Mouse (Mus musculus) forelimb bud, embryonic 11.5 days (tissue): ENCODE data around the gene Use1.
"Not testable (repeated sequence)": the region's sequence is repeated elsewhere in the genome, so short reads cannot be mapped to it uniquely, and the experiment has no call there.

ENCODE experiments used
- DNase-seq: peaks from one replicate; pipeline ENCODE4 v3.0.0-alpha.2; 2012; ENCODE audit warnings: low read depth, low spot score

The Use1 gene

DNA sequence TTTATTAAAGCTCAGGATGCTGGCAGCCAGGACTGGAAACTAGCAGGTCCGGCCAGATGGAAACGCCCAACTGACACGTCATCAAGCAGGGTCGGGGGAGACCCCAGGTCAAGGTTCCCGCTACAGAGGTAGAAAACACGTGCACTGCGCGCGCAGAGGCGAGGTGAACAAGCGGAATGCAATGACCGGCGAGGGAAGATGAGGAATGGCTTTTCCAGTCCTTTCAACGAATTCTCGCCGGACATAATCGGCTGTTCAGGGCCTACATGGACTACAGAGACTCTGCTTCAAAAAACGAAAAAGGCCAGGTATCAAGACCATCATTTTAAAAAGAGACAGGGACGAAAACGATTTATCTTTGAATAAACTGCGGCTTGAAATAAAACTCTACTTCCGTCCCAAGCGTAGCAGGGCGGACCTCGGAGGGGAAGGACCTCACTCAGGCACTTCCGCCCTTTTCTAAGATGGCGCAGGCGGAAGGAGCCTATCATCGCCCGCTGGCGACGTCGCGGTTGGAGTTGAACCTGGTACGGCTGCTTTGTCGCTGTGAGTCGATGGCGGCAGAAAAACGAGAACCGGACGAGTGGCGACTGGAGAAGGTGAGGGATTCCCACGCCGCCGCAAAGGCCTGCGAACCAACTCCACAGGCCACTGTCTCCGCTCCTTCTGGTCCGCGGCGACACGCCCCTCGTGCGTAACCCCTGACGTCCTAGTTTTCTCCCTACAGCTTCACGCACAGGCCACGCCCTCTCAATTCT, at the start of gene Use1:
Gene Use1 (plus strand): TSS at position 78 of the 758 bp plus-strand sequence.
- peak; percentile 91 for DNase-seq

DNA sequence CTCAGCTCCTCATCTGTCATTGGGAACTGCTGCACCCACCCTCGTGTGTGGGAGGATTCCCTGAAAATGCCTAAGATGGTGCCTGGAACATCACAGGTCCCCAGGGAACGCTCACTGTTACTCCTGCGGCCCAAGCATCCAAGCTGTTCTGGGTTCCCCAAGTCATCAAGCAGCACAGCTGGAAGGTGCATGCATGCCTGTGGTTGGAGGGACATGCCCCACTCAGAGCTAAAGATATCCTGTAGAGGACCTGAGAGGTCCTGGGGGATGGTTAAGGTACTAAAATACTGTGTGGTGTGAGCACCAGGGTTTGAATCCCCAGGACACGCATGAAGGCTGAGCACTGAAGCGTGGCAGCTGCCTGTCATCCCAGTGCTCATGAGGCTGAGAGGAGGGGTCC, 48.0 kb upstream of the Use1 start:
- not testable (repeated sequence) for DNase-seq

DNA sequence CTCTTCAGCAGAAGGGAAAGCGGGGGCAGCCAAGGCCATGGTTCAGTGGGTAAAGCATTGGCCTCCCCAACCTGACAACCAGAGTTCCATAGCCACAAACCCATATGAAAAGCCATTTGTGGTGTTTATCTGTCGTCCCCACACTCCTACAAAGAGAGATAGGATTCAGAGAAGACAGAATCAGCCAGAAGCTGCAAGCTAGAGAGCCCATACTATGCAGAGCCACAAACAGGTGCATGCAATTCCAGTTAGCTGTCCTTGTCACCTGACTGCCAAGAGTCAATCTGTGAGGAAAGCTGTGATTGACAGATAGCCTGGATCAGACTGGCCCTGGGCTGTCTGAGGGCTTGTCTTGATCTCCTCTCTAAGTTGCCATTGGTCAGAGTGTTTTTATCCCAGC, 46.9 kb upstream of the Use1 start:
- not testable (repeated sequence) for DNase-seq

DNA sequence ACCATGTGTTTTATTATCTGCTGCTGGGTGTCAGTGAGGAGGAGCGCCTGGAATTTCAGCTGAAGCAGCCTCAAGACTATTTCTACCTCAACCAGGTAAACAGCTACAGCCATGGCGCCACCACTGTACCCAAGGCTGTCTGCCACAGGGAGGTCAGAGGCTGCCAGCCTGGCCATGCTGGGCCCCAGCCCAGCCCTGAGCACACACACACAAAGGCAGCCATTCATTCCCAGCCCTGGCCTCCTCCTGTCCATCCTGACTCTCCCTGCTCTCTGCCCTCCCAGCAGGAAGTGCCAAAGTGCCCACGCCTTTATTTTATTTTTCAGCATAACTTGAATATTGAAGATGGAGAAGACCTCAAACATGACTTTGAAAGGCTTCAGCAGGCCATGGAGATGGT, 43.7 kb upstream of the Use1 start:
- no peak for DNase-seq

DNA sequence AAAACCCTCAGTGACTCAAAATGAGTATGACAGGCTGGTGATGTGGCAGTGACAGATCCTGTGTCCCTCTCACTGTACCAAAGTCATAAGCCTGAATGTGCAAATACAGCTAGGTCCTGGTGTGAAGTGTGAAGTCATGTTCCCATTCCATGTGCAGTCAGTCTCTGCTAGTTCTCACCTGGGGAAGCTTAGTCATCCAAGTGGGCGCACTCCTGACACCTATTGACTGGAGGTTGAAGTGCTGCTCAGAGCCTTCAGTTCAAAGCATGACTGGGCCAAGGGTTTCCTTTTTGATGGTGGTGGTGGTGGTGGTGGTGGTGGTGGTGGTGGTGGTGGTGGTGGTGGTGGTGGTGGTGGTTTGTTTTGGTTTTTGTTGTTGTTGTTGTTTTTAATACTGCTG, 41.8 kb upstream of the Use1 start:
- DNase-seq: no peak

DNA sequence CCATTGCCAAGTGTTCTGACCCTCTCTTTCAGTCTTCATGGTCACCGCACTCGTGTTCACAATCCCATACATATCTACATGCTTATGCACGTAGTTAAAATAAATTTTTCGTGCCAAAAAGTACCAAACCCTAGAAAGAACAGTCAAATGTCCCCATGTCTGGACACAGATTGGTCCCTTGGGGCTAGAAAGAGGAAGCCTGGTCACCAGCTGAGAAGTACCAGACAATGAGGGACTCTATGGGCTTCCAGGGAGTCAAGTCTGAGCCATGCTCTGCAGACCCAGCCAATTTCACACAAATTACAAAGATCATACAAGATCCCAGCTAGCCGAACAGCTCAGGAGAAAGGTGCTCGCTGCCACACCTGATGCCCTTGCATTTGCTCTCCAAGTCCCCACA, 28.8 kb upstream of the Use1 start:
- DNase-seq: not testable (repeated sequence)

DNA sequence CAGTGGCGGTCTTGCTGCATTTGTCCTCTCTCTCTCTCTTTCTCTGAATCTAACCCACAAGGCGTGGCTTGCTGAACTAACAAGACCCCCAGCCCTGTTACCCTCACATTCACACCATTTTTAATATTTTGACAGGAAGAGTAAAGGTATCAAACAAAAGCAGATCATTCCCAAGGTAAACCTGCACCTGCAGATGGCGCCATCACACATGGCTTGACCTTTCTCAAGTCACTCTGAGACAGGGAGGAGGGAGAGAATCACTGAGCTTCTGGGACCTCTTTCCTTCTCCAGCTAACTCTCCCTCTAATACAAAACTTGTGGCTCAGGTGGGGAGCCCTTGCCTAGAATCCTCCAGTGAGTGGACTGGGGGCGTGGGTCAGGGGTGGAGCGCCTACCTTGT, 26.0 kb upstream of the Use1 start:
- peak; percentile 25 for DNase-seq

DNA sequence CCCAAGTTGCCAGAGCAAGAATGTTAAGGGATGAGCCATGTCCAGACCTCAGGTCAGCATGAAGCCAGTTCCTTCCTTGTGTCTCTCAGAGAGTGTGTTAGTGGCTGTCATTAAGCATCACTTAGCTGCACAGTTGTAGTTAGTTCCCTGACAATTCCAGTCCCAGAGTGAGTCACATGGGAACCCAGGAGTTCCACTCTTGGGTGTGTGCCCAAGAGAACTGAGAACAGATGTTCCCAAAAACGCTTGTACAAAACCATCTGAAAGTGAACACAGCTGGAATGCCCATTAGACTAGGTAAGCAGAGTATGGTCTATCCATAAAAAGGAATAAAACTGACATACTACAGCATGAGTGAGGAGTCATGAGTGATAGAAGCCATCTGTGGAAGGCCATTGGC, 20.1 kb upstream of the Use1 start:
- no peak for DNase-seq

DNA sequence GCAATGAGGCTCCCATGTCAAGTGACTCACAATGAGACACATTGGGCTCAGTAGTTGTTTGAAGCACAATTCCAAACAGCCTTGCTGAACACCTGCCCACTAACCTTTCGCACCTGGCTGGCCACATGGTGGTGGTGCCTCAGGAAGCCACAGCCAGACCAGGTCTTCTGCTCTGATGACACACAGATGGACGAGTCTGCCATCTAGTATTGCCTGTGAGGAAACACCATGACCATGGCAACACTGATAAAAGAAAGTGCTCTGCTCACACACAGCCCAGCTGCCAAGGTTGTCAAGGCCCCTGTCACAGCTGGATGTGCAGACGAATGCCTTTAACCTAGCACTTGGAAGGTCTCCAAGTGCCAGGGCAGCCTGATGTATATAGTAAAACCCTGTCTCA, 15.5 kb upstream of the Use1 start:
- DNase-seq: no peak

DNA sequence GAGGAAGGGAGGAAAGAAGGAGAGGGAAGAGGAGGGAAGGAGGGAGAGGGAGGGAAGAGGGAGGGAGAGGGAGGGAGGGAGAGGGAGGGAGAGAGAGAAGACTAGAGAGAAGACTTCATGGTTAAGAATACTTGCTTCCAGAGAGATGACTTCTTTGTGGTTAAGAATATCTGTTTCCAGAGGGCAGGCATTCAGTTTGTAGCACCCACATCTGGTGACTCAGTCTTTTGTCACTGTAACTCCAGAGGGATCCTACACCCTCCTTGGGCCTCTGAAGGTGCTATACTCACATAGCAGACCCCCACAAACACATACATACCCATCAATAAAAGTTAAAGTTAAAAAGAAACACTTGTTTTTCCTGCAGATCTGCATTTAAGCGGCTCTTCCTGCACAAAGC, 15.1 kb upstream of the Use1 start:
- no peak for DNase-seq

DNA sequence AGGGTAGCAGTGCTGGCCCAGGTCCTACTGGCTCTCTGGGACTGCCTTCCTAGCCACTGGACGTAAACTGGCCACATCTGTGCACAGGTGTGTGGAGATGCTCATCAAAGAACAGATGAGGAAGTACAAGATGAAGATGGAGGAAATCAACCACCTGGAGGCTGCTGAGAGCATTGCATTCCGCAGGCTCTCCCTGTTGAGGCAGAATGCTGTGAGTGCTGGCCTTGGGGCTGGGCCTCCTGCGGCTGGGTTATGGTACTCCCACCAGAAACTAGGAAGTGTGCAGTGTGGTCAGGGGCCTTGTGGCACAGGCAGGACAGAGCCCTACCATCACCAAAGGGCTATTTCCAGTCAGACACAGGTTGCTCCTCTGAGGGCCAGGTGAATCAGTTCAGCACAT, 8.6 kb upstream of the Use1 start:
- no peak for DNase-seq

DNA sequence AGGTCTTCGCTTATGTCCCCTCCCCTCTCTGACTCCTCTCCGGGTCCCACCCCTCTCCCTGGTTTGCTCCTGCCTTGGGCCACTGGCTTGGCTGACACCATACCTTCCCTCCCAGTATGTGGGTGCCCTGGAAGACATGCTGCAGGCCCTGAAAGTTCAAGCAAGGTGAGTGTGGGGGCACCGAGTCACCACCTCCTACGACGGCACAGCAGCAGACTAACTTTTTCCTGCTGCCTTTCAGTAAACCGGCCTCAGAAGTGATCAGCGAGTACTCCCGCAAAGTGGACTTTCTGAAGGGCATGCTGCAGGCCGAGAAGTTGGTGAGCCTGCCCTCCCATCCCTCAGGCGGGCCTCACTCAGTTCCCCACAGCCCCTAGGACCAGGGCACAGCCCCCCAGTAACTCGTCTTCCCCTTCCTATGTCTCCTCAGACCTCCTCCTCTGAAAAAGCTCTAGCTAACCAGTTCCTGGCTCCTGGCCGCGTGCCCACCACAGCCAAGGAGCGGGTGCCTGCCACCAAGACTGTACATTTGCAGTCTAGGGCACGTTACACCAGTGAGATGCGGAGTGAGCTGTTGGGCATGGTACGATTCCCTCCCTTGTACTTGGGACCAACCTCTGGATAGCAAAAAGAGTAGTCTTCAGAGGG, 1.0 kb downstream of the Use1 start:
- DNase-seq: no peak

DNA sequence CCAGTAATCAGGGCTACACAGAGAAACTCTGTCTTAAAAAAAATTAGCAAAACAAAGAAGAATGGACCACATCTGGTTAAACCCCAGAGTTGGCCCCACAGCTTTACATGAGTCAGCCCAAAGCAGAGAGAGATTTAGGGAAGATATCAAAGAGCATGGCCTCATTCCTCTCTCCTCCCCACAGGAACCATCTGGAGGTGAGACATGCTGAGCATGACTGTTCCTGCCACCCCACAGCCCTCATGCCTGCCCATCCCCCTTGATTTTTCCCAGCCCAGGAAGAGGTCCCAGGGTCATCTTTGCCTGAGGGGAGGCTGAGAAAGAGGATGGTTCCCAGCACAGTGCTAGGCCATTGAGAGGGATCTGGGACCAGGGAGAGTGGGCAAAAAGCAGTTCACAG, 1.7 kb downstream of the Use1 start:
- DNase-seq: no peak

DNA sequence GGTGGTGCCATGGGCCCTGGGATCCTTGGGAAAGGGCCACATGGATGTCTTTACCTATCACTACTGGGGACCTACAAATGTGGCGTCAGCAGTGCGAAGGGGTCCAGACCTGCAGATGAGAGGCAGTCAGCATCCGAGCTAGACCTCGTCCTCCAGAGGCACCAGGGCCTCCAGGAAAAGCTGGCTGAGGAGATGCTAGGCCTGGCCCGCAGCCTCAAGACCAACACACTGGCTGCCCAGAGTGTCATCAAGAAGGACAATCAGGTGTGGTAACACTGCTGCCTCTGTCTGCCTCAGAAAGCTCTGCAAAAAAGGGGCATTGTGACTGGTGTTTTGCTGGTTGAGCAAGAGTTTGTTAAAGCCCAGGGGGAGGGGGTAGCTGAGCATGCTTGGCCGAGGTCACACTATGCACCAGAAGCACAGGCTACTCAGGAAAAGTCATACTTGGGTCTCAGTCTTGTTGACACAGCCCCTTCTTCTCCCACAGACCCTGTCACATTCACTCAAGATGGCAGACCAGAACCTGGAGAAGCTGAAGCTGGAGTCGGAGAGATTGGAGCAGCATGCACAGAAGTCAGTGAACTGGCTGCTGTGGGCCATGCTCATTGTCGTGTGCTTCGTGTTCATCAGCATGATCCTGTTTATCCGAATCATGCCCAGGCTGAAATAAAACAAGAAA, 2.5 kb downstream of the Use1 start:
- no peak for DNase-seq

DNA sequence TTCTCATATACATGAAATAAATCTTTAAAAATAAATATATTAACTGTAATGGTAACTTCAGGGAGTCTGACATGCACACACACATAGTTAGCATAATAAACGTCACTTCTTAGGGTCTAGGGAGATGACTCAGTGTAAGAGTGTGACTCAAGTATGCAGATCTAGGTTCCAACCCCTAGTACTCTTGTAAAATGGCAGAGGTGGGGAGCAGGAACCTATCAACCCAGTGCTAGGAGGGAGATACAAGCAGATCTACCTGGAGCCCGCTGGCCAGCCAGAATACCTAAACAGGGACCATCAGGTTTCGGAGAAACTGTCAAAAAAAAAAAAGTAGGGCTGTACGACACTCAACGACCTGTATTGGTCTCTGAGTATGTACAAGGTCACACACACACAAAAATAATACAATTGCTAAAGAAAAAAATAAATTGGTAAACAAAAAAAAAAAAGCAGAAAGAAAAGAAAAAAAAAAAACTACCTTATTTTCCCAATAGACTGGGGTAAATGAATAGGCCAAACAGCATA, 4.1 kb downstream of the Use1 start:
- no peak for DNase-seq

DNA sequence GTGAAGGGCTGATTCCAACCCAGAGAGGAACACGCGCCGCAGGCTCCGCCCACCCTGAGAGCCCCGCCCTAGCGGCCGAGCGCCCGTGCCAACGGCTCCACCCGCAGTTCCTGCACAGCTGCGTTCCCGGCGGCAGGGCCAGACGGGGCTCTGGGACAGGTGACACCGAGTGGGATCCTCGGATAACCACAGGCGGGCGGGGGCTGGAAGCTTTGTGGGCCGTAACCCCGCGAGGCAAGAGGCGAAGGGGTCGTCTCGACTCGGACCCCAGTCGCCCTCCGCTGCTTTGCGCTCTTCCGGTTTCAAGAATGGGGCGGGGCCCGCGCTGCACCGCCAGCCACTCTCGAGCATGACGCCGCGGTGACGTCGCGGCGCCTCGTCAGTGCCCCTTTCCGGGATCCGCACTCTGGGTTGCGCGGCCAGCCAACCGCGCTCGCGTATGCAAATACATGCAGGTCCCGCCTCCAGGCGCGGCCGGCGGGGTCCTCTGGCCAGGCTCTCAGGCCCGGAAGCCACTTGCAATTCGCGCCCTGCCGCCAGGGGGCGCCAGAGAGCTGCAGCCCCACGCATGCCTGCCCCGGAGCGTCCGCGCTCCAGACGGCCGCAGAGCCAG, 4.7 kb downstream of the Use1 start, which contains the start of gene Ocel1:
Gene Ocel1 (plus strand): TSS at position 63 of the 613 bp plus-strand sequence.
- DNase-seq: peak; percentile 99

DNA sequence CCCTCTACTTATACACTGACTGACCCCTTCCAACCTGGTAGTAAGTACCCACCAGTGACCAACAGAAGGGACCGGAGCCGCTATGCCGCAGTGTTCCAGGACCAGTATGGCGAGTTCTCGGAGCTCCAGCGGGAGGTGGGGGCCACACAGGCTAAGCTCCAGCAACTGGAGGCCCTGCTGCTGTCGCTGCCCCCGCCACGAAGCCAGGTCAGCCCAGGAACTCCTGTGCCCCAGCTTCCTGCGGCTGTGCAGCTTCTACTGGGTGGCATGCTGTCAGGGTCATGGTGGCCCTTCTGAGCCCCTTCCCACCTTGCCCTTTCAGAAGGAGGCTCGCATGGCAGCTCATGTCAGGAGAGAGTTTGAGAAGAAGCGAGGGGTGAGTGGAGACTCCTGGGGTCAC, 5.8 kb downstream of the Use1 start:
- DNase-seq: no peak

DNA sequence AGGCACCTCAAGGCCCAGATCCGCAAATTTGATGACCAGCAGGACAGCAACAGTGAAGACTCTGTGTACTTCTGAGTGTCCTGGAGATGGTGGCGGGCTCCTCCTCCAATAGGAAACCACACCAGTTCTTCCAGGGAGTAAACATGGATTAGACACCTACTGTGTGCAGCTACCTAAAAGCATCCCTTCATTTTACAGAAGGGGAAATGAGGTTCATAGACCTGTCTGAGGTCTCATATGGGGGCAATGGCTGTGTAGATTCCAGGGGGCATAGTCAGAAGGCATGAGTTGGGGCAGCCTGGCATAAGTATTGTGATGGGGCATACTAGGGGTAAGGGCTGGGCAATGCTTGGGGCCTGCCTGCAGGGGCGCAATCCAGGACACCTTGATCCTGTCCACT, 6.4 kb downstream of the Use1 start:
- DNase-seq: no peak

DNA sequence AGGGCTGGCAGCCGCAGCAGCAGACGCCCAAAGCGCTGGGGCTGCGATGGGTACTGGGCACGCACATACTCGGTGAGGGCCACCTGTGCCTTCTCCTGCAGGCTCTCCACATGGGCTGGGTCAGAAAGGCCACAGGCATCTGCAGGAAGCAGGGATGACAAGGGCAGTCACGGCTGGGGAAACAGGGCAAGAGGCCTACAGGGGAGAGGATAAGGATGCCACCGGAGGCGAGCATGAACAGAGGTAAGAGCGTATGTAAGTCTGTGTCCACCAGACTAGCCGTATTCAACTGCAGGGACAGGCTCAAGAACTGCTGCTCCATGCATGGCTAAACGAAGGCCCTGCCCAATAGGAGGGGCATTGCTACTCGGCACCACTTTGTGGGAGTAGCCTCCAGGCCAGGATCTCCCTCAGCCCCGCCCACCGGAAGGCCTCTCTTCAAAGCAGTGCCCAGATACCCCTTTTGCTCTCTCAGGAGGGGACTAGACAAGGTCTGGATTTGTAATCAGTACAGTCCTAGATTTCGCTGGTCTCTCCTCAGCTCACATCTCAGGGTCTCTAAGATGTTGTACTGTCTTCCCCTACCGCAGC, 8.1 kb downstream of the Use1 start:
- no peak for DNase-seq

DNA sequence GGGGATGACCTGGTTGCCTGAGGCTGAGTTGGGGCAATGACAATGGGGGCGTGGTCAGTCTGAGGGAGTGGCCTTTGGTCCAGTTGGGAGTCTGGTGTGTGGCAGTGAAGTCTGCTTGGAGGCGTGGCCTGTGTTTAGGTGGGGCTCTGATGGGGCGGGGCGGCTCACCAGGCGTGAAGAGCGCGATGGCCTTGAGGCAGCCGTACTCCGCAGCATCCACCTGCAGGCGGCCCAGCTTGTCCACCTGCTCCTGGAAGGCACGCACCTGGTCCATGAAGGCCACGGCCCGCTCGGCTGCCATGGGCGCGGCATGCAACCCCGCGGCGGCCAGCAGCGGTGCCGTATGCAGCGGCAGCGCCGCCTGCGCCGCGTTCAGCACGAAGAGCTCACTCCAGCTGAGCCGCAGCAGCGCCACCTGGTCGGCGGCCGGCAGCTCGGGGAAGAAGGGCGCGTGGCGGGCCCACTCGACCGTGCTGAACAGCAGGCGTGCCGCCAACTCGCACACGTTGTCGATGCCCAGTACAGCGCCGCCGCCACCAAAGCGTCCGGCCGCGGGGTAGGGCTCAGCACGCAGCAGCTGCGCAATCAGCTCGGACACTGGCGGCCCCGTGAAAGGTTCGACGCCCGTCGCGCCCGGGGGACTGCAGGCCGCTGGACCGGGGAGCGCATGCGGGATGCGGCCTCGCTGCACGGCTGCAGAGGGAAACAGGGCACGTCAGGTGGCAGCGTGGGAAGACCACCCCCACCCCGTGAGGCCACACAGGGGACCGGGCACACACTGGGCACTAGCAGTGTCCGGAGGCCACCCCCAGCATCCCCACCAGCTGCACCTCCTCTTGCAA, 9.2 kb downstream of the Use1 start:
- peak; percentile 43 for DNase-seq
